Comparison of ENCODE assay signal across 13 mouse cellular contexts in the genomic region with DNA sequence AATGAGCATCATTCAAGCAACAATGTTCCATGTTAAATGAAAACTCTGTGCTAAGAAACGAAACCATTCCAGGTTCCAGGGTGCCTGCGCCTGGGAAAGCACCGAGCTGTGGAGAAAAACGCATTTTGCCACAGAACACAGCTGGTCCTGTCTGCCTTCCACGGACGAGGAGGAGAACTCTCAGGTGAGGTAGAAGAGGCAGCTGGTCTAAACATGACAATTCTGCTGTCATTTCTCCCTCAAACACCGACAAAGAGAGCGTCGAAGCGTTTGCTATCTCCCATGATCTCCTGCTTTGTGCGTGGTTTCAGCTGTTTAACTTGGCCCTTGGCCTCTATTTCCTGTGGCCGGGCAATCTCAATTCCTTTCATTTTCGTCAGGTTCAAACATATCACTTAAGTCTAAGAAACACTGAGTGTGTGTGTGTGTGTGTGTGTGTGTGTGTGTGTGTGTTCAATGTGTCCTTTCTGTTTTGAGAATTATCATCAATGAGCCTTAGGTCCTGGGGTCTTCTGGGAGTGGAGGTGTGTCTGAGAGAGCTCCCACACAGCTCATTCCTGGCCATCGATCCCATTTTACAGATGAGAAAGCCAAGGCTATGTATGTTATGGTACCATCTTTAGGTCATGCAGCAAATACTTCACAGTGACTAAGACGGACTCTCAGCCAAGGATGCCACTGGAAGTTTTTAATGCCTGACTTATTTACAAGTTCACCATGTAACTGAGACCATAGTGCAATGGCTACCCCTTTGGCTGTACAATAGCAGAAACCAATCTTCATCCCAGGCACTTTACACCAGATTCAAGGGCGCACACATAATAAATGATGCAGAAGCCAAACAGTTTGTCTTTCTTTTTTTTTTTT. TPM values are rescaled to one million over a fixed set of nuclear protein-coding genes. Genes with fewer than 3 reads are reported as not detected.
DNase-seq lines count a peak whose midpoint lies in the region; ATAC-seq and TF ChIP-seq lines count a peak whose summit lies in the region.
"Had no signal": no experiment of that assay in that cellular context is flagged by ENCODE, and none has a peak within 500 bp of the region (broad histone marks: within the 10 kb centered on the region; RNA-seq: fewer than 3 reads in every experiment).

No protein-coding gene starts in this region.

- H3K27me3 ChIP-seq in hindbrain, postnatal 0 days (ENCODE audit: insufficient read depth, low read length), result no peaks in the 10 kb centered on the region
- H3K27me3 ChIP-seq: embryonic facial prominence, embryonic 12.5 days had no signal

- WGBS in hindbrain, postnatal 0 days, result 68% methylated on average over 16 of the region's 16 CpGs

- H3K9ac ChIP-seq in hindbrain, postnatal 0 days (replicated peaks; ENCODE audit: low read length), result no peak overlapping the region
- H3K9ac ChIP-seq: embryonic facial prominence, embryonic 12.5 days; limb, embryonic 13.5 days had no signal

- no peak for DNase-seq in layer of hippocampus, adult 2 months (ENCODE audit: low spot score in 2 of 2)
- no peak for DNase-seq in layer of hippocampus, adult 9-11 months
- peak; percentile 52 for DNase-seq in CD4-positive, CD25-positive, alpha-beta regulatory T cell, adult 2 months (ENCODE audit: low read depth, low spot score)
- DNase-seq in hindbrain, postnatal 0 days (ENCODE audit: low spot score), result no peak
- DNase-seq in yolk sac, embryonic 10.5 days (ENCODE audit: low spot score), result no peak
- DNase-seq: adrenal gland, adult 8-10 months; cerebellum, adult 8-10 months had no signal

- H3K4me1 ChIP-seq in hindbrain, postnatal 0 days (ENCODE audit: insufficient read depth, low read length), result no peaks in the 10 kb centered on the region

- H3K4me2 ChIP-seq in hindbrain, postnatal 0 days (ENCODE audit: low read depth, low read length), result no peak overlapping the region
- H3K4me2 ChIP-seq: embryonic facial prominence, embryonic 12.5 days; limb, embryonic 13.5 days had no signal

- no peaks in the 10 kb centered on the region for H3K9me3 ChIP-seq in hindbrain, postnatal 0 days (ENCODE audit: low read length)
- H3K9me3 ChIP-seq: embryonic facial prominence, embryonic 12.5 days; G1E; limb, embryonic 13.5 days had no signal

- no peak overlapping the region for H3K4me3 ChIP-seq in layer of hippocampus, adult 2 months
- H3K4me3 ChIP-seq in hindbrain, postnatal 0 days (ENCODE audit: low read length), result no peak overlapping the region
- H3K4me3 ChIP-seq: embryonic facial prominence, embryonic 12.5 days; limb, embryonic 13.5 days had no signal

- peak overlapping the region; percentile 36; the same call in 1 of the 2 replicates for H3K27ac ChIP-seq in layer of hippocampus, adult 2 months
- no peak overlapping the region for H3K27ac ChIP-seq in hindbrain, postnatal 0 days
- H3K27ac ChIP-seq: embryonic facial prominence, embryonic 12.5 days; limb, embryonic 13.5 days had no signal

- peak; percentile 50 for ATAC-seq in activated CD4-positive, CD25-positive, alpha-beta regulatory T cell, adult 4 months
- ATAC-seq in monocyte, adult 5-6 weeks (replicated peaks; ENCODE audit: insufficient number of reproducible peaks, low FRiP score, low TSS enrichment, poor library complexity, severe bottlenecking), result 0 out of 2 replicates have a peak, but pooled peaks have one; percentile 37
- ATAC-seq in hindbrain, postnatal 0 days, result no peak
- ATAC-seq: forebrain, embryonic 16.5 days had no signal

- H3K36me3 ChIP-seq in hindbrain, postnatal 0 days (ENCODE audit: insufficient read depth, low read length), result no peaks in the 10 kb centered on the region
- H3K36me3 ChIP-seq: embryonic facial prominence, embryonic 12.5 days; limb, embryonic 13.5 days had no signal

- no peak for TF ChIP-seq CTCF in layer of hippocampus, adult 2 months (conservative IDR thresholded peaks at IDR 0.05)
- TF ChIP-seq CTCF in hindbrain, postnatal 0 days (IDR thresholded peaks at IDR 0.05; ENCODE audit: low read depth), result no peak

RNA-seq across cellular contexts. Expression of a gene that starts 31.3 kb away (rescaled TPM):
- 10 to 100 TPM; 79.8 to 80.8 TPM for total RNA-seq in layer of hippocampus, adult 2 months (2021)
- 10 to 100 TPM; 62.7 to 97.2 TPM for polyA plus RNA-seq in activated CD4-positive, CD25-positive, alpha-beta regulatory T cell, adult 4 months (2017; shearing (Covaris generic))
- total RNA-seq in monocyte, adult 5-6 weeks (2017), result 284 to 565 TPM (median 296 TPM) in 3 replicates
- 95.6 and 111 TPM in 2 replicates for total RNA-seq in hindbrain, postnatal 0 days (2014; rRNA removed)
- polyA plus RNA-seq in hindbrain, postnatal 0 days (2015; fragmentation: Nextera tagmentation; extraction: Ambion mirVana), result 56.2 and 58.1 TPM in 2 replicates
